Mouse (Mus musculus): Measurements from ENCODE around the gene Flvcr1. TPM values are rescaled to one million over a fixed set of nuclear protein-coding genes. Genes with fewer than 3 reads are reported as not detected.

The Flvcr1 gene
- polyA plus RNA-seq (2017; shearing (Covaris generic)) = 29.0 TPM

DNA sequence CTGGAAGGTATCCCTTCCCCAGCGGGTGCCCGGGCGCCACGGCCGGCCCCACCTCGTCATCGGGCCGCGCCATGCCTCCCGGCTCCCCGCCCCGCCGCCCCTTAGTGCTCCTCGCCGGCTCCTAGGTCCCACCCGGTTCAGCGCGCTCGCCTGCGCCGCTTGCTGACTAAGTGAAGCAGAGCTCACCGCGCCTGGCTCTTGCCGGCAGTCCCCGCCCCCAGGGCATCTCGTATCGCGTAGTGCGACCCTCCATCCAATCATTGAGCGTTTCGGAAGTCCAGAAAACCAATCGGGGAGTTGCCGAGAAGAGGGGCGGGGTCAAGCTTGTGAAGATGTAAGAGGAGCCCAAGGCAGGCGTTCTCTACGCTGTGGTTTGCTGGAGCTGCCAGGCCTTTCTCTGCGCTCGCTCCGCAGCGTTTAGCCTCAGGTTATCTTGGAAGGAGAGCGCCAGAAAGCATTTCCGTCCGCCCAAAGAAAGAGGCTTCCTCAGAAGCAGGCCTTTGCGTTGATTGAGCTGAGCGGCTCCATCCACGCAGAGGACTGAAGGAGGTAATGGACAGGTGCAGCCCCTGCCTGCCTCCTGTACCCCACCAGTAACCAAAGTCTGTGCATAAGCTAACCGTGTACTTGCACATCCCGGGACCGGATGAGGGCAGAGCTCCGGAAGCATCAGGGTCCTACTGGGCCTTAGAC, at the start of gene Flvcr1:
Gene Flvcr1 (minus strand): TSS at position 138 of the 693 bp plus-strand sequence.

DNA sequence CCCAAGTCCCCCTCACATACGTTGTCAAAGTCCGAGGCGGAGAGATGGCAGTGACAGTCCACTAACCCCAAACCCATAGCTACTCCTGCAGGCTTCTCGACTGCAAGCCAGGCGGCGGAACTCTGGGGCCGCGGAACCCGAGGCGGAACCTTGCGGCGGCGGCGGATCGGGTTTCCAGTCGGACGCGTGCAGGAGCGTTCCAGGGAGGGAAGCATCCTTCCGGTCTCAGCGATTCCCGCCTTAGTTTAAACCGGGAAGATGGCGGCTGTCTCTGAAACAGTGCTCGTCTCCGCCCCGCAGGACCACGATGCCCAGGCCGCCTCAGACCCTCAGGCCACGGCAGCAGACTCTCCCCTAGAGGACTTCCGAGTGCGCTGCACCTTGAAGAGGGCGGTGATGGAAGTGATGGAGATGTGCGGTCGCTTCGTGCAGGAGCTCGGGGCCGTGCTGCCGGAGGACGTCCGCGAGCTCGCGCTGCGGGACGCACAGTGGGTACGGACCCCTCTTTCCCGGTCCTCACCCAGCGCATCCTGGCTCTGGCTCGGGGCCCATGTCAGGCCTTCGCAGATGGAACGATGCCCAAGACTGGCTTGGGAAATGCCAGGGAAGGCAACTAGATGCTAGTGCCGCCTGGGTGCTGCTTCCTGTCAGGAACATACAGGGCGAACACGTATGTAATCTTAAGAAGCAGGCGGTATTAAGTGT, 37.0 kb upstream of the Flvcr1 start, which contains the start of the genes Tatdn3 and Nsl1:
Gene Tatdn3 (minus strand): TSS at position 152 of the 705 bp plus-strand sequence.
Gene Nsl1 (plus strand): TSS at position 232 of the 705 bp plus-strand sequence.

DNA sequence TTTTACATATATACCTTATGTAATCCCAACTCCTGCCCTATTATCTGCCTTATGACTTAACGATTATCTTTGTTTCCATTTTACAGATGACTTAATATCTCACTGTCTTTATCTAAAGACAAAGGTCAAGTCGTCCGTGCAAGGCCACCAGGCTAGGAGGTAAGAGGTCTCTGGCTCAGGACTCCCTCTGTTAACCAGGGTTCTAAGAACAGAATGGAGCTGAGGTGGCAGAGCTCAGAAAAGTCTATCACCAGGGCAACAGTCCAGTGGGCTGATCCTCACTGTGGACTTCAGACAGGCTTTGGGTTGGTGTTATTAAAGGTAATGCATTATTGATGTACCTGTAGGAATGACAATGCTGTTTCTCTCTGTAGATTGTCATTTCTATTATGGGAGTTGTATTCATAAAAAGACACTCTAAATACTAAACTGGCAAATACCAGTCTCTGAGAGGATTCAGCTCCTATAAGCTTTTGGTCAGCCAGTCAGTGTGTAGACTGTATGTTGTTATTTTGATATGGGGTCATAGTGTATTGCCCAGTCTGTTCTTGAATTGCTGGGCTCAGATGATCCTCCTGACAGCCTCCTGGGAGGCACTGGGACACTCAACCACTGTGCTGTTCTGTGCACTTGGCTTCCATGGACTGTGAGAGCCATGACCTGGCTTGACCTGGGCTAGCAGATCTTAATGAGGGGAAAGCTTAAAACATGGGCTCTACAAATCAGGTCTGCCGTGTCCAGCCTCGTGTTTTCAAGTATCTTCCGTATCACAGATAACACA, 10.8 kb upstream of the Flvcr1 start, which contains the start of gene Spata45:
Gene Spata45 (plus strand): TSS at position 86 of the 781 bp plus-strand sequence.

DNA sequence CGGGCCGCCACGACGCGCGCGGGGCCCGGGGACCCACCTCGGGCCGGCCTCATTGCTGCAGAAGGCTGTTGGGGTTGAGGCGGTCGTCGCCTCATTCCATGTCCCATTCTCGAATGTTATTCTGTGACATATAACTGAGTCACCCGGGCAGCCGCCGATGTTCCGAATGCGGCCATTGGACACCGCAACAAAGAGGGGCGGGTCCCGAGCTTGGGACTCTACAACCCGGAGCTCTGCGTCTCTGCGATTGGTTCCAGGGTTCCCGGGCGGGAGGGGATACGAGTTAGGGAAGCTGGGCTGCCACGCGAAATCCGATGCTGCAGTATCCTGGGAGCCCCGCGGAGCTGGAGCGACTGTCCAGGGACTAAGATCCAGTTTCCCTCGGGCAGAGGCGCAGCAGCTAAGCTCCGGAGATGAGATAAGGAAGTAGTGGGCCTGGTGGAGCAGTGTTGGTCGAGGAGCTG, 46.8 kb downstream of the Flvcr1 start, which contains the start of gene Vash2:
Gene Vash2 (minus strand): TSS at position 197 of the 464 bp plus-strand sequence.

Other genes with a start within 250 kb of the Flvcr1 start
- gene Rps6kc1, start 114.4 kb downstream of the Flvcr1 start, polyA plus RNA-seq (2017; shearing (Covaris generic)) = 5.4 TPM
- gene Angel2, start 101.0 kb downstream of the Flvcr1 start, polyA plus RNA-seq (2017; shearing (Covaris generic)) = 95.1 TPM
- not detected for gene Vash2, start 46.9 kb downstream of the Flvcr1 start, polyA plus RNA-seq (2017; shearing (Covaris generic))
- gene Spata45, start 10.5 kb upstream of the Flvcr1 start, polyA plus RNA-seq (2017; shearing (Covaris generic)) = not detected
- gene Tatdn3, start 36.8 kb upstream of the Flvcr1 start, polyA plus RNA-seq (2017; shearing (Covaris generic)) = 7.6 TPM
- gene Nsl1, start 36.9 kb upstream of the Flvcr1 start, polyA plus RNA-seq (2017; shearing (Covaris generic)) = 0.72 TPM
- not detected for gene Batf3, start 71.7 kb upstream of the Flvcr1 start, polyA plus RNA-seq (2017; shearing (Covaris generic))
- not detected for gene Fam71a, start 138.7 kb upstream of the Flvcr1 start, polyA plus RNA-seq (2017; shearing (Covaris generic))
- 0.75 TPM for gene Atf3, start 191.9 kb upstream of the Flvcr1 start, polyA plus RNA-seq (2017; shearing (Covaris generic))

All from naive thymus-derived CD4-positive, alpha-beta T cell, adult 5 months (primary cell).